Mouse (Mus musculus): ENCODE data around the gene Arx. TPM values are rescaled to one million over a fixed set of nuclear protein-coding genes. Genes with fewer than 3 reads are reported as not detected.

Arx gene
- polyA plus RNA-seq (2014; fragmentation: Illumina TruSeq; extraction: RNeasy Lipid Tissue Mini Kit (QIAGEN cat#74804)): 25.1 TPM

GRCm38 (mm10) chrX:93286291-93286893 lies at the start of gene Arx:
TSS of gene Arx (plus strand) at chrX:93286445.

Measured in ovary, adult 10 weeks (tissue).